Mouse (Mus musculus) intestine, embryonic 16.5 days (tissue): Measurements from ENCODE around the gene Plekhb2. TPM values are rescaled to one million over a fixed set of nuclear protein-coding genes. Genes with fewer than 3 reads are reported as not detected.

Experiments
- ATAC-seq: fragments of 200-750 bp; cut with Nextera tagmentation; 2 replicates; pipeline ENCODE4 v1.8.0; 2017; ENCODE audit warnings: moderate TSS enrichment, moderate library complexity
- H3K27ac ChIP-seq: fragments of 300-500 bp; sonication (generic); 2 replicates; pipeline ENCODE4 v1.5.1; 2014; ENCODE audit warnings: mild to moderate bottlenecking, low read length
- H3K27me3 ChIP-seq: fragments of 300-500 bp; sonication (generic); replicated peaks from 2 replicates; pipeline ENCODE4 v1.6.1; 2014; ENCODE audit warnings: low read length, control low read depth, mixed read lengths; ENCODE audit not compliant: control insufficient read depth, insufficient read depth
- H3K36me3 ChIP-seq: fragments of 300-500 bp; sonication (generic); 2 replicates; pipeline ENCODE4 v1.6.1; 2014; ENCODE audit warnings: low read length, control low read depth; ENCODE audit not compliant: control insufficient read depth, insufficient read depth
- H3K4me1 ChIP-seq: fragments of 300-500 bp; sonication (generic); 2 replicates; pipeline ENCODE4 v1.6.1; 2014; ENCODE audit warnings: low read length, control low read depth, mixed read lengths; ENCODE audit not compliant: control insufficient read depth, insufficient read depth
- H3K4me2 ChIP-seq: fragments of 300-500 bp; sonication (generic); 2 replicates; pipeline ENCODE4 v1.6.1; 2014; ENCODE audit warnings: low read depth, low read length, control low read depth
- H3K4me3 ChIP-seq: fragments of 300-500 bp; sonication (generic); 2 replicates; pipeline ENCODE4 v1.5.1; 2014; ENCODE audit warnings: mild to moderate bottlenecking, low read length
- H3K9ac ChIP-seq: fragments of 300-500 bp; sonication (generic); 2 replicates; pipeline ENCODE4 v1.6.1; 2014; ENCODE audit warnings: low read depth, low read length
- H3K9me3 ChIP-seq: fragments of 300-500 bp; sonication (generic); 2 replicates; pipeline ENCODE4 v1.6.1; 2016; ENCODE audit warnings: low read length, control low read depth; ENCODE audit not compliant: control insufficient read depth
- WGBS: fragments of 180-500 bp; shearing (Covaris S2); extraction: QIAGEN DNeasy Blood & Tissue Kit; methylation state at CpG from one replicate; pipeline ENCODE4 v1.1.7; 2014; 5-methylcytosine and 5-hydroxymethylcytosine counted together
- polyA plus RNA-seq: library from polyadenylated mRNA; unstranded; fragments of >200 nt; fragmentation: Nextera tagmentation; extraction: Ambion mirVana; gene quantifications from 2 replicates; pipeline ENCODE4 v1.2.1, GENCODE M21; 2015

The Plekhb2 gene
- polyA plus RNA-seq, 1 experiment from 2014 or later: 118 TPM

DNA sequence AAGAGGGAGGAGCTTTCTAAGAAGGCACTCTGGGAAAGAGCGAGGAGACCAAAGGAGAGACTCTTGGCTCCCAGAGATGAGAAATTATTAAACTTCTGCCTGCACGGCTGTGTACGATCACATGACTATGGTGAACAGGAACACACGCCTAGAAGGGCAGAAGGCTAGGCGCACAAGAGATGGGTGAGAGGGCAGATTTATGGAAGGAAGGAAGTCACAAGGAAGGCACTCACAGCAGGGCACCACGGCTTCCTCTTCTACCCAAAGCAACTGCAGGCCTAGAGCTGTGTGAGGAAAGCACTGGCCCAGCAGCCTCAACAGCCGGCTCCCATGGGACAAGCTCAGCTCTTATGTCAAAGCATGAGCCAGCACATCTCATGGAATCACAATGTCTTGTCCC lies 21.9 kb upstream of the Plekhb2 start:
- no peak overlapping the region for H3K4me2 ChIP-seq
- H3K27me3 ChIP-seq: no peaks in the 10 kb centered on the region
- peaks cover 13% of the 10 kb centered on the region for H3K36me3 ChIP-seq
- 0 out of 2 replicates have a peak overlapping the region, but pooled peaks have one; percentile 24 for H3K27ac ChIP-seq
- H3K4me3 ChIP-seq: no peak overlapping the region
- WGBS: 64% methylated on average over 7 of the region's 7 CpGs
- peak; percentile 37 for ATAC-seq
- H3K9me3 ChIP-seq: no peaks in the 10 kb centered on the region
- H3K4me1 ChIP-seq: peaks cover 9% of the 10 kb centered on the region; the same call in 1 of the 2 replicates
- no peak overlapping the region for H3K9ac ChIP-seq

DNA sequence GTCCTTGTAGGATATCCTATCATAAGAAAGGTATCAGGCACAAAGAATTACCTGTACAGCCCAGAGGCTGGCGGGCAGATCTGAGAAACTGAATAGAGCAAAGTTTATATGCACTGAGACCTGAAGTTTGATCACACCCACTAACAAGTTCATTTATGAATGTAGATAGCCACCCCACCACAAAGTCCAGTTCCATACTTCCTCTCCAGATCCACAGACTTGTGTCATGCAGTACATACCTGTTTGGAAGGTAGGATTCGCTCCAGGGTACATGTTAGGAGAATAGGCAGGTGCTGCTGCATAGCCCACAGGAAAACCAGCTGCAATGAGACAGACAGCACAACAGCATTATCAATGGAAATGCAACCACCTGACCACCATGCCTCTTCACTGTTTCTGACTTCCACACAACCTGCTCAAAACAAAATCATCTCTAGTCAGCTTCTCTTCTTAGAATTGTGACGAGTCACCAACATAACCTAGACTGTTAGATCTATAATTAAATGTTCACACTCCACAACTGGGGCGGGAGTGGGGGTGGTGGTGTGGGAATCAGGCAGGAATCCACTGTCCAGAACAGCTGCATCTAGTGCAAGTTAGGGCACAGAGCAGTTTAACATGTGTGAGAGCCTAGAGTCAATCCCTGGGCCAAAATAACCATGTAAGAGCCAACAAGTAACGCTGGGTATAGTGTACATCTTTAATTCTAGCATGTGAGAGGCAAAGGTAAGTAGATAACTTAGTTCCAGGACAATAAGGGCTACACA lies 21.1 kb upstream of the Plekhb2 start:
- Histone ChIP-seq H3K9ac (no peak overlapping the region), H3K9me3 (no peaks in the 10 kb centered on the region), H3K4me3 (no peak overlapping the region), H3K4me1 (peaks cover 9% of the 10 kb centered on the region; the same call in 1 of the 2 replicates), H3K27me3 (no peaks in the 10 kb centered on the region), H3K27ac (0 out of 2 replicates have a peak overlapping the region, but pooled peaks have one; percentile 9), H3K36me3 (peaks cover 11% of the 10 kb centered on the region), H3K4me2 (no peak overlapping the region)
- 87% methylated on average over 5 of the region's 5 CpGs for WGBS
- ATAC-seq: peak; percentile 49; the same call in 1 of the 2 replicates

DNA sequence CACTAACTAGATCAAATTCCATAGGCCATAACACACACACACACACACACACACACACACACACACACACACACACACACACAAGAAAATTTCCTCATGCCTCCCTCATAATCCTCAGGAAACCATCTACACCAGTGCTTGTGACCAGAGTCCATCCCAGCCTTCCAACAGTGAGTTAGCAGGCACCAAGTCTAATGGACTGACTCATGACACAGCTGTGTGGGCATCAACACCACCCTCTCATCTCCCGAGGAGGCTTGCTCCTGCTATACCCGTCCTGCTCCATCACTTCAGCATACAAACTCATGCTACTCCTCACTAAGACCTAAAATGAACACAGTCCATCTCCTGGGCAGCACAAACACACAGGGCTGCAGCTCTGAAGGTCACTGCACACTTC lies 18.8 kb upstream of the Plekhb2 start:
- Histone ChIP-seq H3K9ac (no peak overlapping the region), H3K4me2 (no peak overlapping the region), H3K36me3 (peaks cover 11% of the 10 kb centered on the region), H3K27me3 (no peaks in the 10 kb centered on the region), H3K4me3 (no peak overlapping the region), H3K4me1 (peaks cover 9% of the 10 kb centered on the region), H3K27ac (no peak overlapping the region), H3K9me3 (no peaks in the 10 kb centered on the region)
- ATAC-seq: no peak
- WGBS: 61% methylated on average over 2 of the region's 2 CpGs

DNA sequence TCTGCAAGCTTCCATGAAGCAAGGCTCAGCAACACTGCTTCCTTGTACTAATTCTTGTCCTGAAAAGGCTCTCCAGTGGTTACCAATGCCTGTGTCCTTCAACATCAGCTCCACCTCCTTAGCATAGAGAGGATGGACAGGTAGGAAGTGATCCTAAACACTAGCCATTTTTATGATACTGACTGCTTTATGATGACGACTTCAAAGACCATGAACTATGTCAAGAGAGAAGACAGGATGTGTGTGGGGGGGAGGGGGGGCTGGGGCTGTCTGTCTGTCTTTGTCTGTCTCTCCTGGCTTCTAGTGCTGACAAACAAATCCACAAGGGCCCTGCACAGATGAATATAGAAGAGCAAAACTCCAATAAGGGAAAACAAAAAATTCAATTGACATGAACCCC lies 18.4 kb upstream of the Plekhb2 start:
- no peak overlapping the region for H3K9ac ChIP-seq
- no peak overlapping the region for H3K4me2 ChIP-seq
- no peak for ATAC-seq
- peaks cover 9% of the 10 kb centered on the region for H3K4me1 ChIP-seq
- H3K27me3 ChIP-seq: no peaks in the 10 kb centered on the region
- H3K9me3 ChIP-seq: no peaks in the 10 kb centered on the region
- WGBS: 48% methylated on average over 1 of the region's 1 CpGs
- peaks cover 8% of the 10 kb centered on the region for H3K36me3 ChIP-seq
- H3K27ac ChIP-seq: no peak overlapping the region
- H3K4me3 ChIP-seq: no peak overlapping the region

DNA sequence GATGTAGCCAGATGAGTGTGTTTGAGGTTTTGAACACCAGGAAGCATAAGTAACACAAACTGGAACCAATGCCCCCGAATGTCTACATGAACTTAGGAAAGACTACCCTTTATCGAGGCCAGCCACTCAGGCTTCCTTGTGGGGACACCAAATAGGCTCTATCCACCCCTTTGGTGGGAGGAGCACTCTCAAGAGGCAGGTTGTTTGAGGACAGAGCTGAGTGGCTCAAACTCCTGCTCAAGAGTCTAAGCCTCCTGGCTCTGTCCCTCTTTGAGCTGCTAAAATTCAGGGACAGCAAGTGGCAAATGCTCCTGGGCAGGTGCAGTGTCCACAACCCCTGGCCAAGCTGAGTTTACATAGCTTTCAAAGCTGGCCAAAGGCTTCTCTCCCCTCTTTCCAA lies 14.9 kb upstream of the Plekhb2 start:
- Histone ChIP-seq H3K4me3 (no peak overlapping the region), H3K27me3 (no peaks in the 10 kb centered on the region), H3K27ac (no peak overlapping the region), H3K9me3 (no peaks in the 10 kb centered on the region), H3K4me2 (no peak overlapping the region), H3K36me3 (peaks cover 2% of the 10 kb centered on the region; the same call in 1 of the 2 replicates), H3K9ac (no peak overlapping the region), H3K4me1 (peaks cover 15% of the 10 kb centered on the region)
- ATAC-seq: no peak
- WGBS: 84% methylated on average over 2 of the region's 2 CpGs

DNA sequence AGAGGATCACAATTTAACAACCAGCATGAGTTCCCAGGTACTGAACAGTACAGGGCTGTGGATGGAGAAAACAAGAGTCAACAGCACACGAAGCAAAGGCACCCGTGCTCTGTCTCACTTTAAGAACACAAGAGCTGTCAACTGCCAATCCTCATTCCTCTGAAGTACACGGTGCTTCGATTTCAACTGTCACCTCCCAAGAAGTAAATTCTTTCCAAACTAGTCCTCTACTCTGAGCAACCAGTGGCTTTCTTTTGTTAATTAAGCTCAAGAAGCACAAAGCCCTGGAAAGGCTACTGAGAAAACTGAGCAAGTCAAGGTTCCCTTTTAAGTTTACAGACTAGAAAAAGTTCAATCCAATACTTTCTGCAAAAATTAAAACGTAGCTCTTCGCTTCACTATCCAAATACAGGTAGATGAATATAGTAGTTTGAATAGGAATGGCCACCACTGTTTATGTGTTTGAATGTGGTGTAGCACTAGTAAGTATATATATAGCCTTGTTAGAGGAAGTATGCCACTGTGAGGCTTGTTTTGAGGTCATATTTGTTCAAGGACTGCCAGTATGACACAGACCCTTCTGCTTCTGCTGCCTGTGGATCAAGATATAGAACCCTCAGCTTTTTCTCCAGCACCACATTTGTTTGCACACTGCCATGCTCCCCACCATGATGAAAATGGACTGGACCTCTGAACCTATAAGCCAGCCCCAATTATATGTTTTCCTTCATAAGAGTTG lies 11.7 kb upstream of the Plekhb2 start:
- Histone ChIP-seq H3K27ac (no peak overlapping the region), H3K4me2 (no peak overlapping the region), H3K4me1 (peaks cover 16% of the 10 kb centered on the region), H3K9ac (no peak overlapping the region), H3K27me3 (no peaks in the 10 kb centered on the region), H3K4me3 (no peak overlapping the region), H3K9me3 (no peaks in the 10 kb centered on the region), H3K36me3 (no peaks in the 10 kb centered on the region)
- 73% methylated on average over 6 of the region's 6 CpGs for WGBS
- ATAC-seq: no peak

DNA sequence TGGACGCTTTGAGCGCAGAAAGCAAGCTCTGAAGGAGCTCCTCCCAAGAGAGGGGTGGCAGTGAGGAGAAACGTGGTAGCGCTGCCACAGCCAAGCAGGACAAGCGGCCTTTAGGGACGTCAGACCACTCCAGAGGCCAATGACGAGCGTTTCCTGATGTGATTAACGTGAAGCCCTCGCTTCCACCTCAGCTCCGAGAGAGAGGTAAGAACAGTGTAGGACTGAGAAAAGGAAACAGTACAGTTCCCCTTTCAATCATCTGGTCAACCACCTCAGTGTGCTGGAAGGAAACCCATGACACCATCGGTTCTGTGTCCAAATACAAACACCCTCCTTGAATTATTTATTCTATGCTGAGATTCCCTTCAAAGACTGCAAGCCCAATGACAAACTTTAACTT lies 10.5 kb upstream of the Plekhb2 start:
- 61% methylated on average over 12 of the region's 12 CpGs for WGBS
- H3K27me3 ChIP-seq: no peaks in the 10 kb centered on the region
- no peak overlapping the region for H3K9ac ChIP-seq
- no peaks in the 10 kb centered on the region for H3K36me3 ChIP-seq
- no peaks in the 10 kb centered on the region for H3K9me3 ChIP-seq
- peaks cover 22% of the 10 kb centered on the region for H3K4me1 ChIP-seq
- H3K4me2 ChIP-seq: no peak overlapping the region
- ATAC-seq: no peak
- H3K27ac ChIP-seq: no peak overlapping the region
- no peak overlapping the region for H3K4me3 ChIP-seq

DNA sequence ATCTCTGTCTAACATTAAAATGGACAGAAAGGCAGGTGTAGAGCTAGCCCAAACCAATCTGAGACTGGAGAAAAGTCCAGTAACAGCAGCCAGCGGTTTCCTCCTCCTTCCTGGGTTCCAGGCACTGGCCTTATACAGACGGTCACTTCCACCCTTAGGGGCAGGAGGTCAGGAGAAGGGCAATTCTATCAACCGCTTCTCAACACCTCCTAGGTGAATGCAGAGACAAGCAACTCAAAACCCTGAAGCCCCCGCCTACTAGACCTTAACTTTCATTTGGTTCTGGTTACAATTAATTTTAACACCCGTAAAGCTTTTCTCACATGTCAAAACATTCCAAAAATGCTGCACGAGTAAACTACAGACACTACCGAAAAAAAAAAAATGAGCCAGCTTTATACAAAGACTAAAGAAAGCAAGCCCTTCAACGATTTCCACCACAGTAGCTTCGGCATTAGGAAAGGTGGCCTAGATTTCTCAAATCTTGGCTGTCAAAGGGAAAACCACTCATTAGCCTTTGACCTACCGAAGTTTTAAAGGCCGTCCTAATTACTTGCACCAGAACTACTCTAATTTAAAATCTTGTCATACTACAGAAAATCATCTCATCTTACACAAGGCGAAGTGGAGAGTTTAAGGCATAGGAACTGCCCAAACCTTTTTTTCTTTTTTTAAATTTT lies 7.9 kb upstream of the Plekhb2 start:
- under 1% methylated on average over 12 of the region's 12 CpGs for WGBS
- H3K4me1 ChIP-seq: peaks cover 22% of the 10 kb centered on the region
- H3K36me3 ChIP-seq: no peaks in the 10 kb centered on the region
- peak overlapping the region; percentile 97 for H3K27ac ChIP-seq
- peak overlapping the region; percentile 76 for H3K4me3 ChIP-seq
- no peak; the same call in 1 of the 2 replicates for ATAC-seq
- peak overlapping the region; percentile 92 for H3K9ac ChIP-seq
- peak overlapping the region; percentile 62 for H3K4me2 ChIP-seq
- H3K9me3 ChIP-seq: no peaks in the 10 kb centered on the region
- H3K27me3 ChIP-seq: no peaks in the 10 kb centered on the region

DNA sequence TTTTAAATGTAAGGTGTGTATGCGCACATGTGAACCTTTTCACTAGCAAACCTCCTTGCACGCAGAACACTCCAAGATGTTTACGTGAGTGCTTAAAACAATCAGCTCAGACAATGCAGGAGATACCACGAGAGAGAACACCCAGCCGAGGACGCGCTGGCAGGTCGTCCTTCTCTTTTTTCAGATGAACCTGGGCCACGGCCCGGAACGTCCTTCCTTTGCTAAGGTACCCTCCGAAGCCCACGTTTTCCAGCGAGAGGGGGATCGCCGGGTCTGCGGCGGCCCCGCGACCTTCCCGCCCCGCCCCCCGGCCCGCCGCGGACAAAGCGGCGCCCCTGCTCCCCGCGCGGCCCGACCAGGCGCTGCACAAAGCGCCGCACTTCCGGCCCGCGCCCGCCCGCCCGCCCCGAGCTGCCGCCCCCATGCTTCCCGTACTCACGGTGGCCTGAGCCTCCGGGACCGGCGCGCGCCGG lies 7.4 kb upstream of the Plekhb2 start:
- Histone ChIP-seq H3K9me3 (no peaks in the 10 kb centered on the region), H3K27me3 (no peaks in the 10 kb centered on the region), H3K4me2 (peak overlapping the region; percentile 62), H3K27ac (peak overlapping the region; percentile 97), H3K4me1 (peaks cover 22% of the 10 kb centered on the region), H3K36me3 (no peaks in the 10 kb centered on the region), H3K4me3 (peak overlapping the region; percentile 76), H3K9ac (peak overlapping the region; percentile 92)
- ATAC-seq: peak; percentile 92
- WGBS: under 1% methylated on average over 44 of the region's 51 CpGs
